Comparison of ENCODE assay signal across 17 mouse cellular contexts in genomic region chr15:61523036-61523435, GRCm38 (mm10).
A peak's percentile ranks its signal among the peaks of the same experiment; 100 is the strongest.
DNase-seq lines count a peak whose midpoint lies in the region; ATAC-seq and TF ChIP-seq lines count a peak whose summit lies in the region.
"Had no signal": no experiment of that assay in that cellular context is flagged by ENCODE, and none has a peak within 500 bp of the region (broad histone marks: within the 10 kb centered on the region; RNA-seq: fewer than 3 reads in every experiment).

No protein-coding gene starts in this region.

- TF ChIP-seq CTCF in left cerebral cortex, adult 2 months (IDR thresholded peaks at IDR 0.05) = no peak

- intact Hi-C loops in left cerebral cortex, postnatal 10 days (cut with DNase I) = no loop called here
- intact Hi-C loops in left cerebral cortex, adult 2 months (cut with DNase I) = no loop called here
- intact Hi-C loops in heart, postnatal 10 days (cut with DNase I) = no loop called here

- ATAC-seq in cerebellum, adult (ENCODE audit: insufficient number of reproducible peaks, low FRiP score, low TSS enrichment) = no peak
- ATAC-seq: hindbrain, postnatal 0 days had no signal

- H3K4me3 ChIP-seq in left cerebral cortex, adult 2 months = no peak overlapping the region
- H3K4me3 ChIP-seq: myocyte; neural tube, embryonic 15.5 days had no signal

- DNase-seq in cerebellum, adult 9-11 months = peak; percentile 11
- peak; percentile 22 to 36 for DNase-seq in left cerebral cortex, postnatal 10 days (ENCODE audit: extremely low spot score in 1 of 2, low spot score in 2 of 2)
- DNase-seq in left cerebral cortex, adult 2 months (ENCODE audit: extremely low spot score in 1 of 2, low spot score in 2 of 2) = no peak
- peak; percentile 44 for DNase-seq in adipocyte (ENCODE audit: low spot score)
- peak; percentile 68 to 76 for DNase-seq in heart, postnatal 10 days
- DNase-seq in gastrocnemius, adult 18-20 months (ENCODE audit: low spot score) = no peak
- DNase-seq in yolk sac, embryonic 10.5 days (ENCODE audit: low spot score) = no peak
- DNase-seq: adrenal gland, postnatal 36 days; gastrocnemius, postnatal 14 days; kidney, adult 11 months; lung, embryonic 14.5 days; midbrain, embryonic 14.5 days had no signal

- H3K27ac ChIP-seq in left cerebral cortex, adult 2 months = no peak overlapping the region
- H3K27ac ChIP-seq: hindbrain, postnatal 0 days; kidney, postnatal 0 days; neural tube, embryonic 15.5 days had no signal

Comparison
In these comparisons a context has a peak if more than half of its experiments do, and no peak if none do; other contexts are left out.
1. DNase-seq: peak in cerebellum, adult 9-11 months (single experiment), left cerebral cortex, postnatal 10 days (2 of 2), adipocyte (single experiment) and heart, postnatal 10 days (2 of 2); none in left cerebral cortex, adult 2 months (0 of 2), gastrocnemius, adult 18-20 months (single experiment) and yolk sac, embryonic 10.5 days (single experiment).